Mouse (Mus musculus) lung, postnatal 0 days (tissue): ENCODE results near the gene Zbp1.

Experiments used
- CTCF ChIP-seq: IDR thresholded peaks from 2 replicates; pipeline ENCODE4 v1.5.1; 2016; ENCODE audit warnings: antibody characterized with exemption, mild to moderate bottlenecking
- EP300 ChIP-seq: IDR thresholded peaks from 2 replicates; pipeline ENCODE4 v1.6.1; 2016; ENCODE audit warnings: antibody characterized with exemption, mild to moderate bottlenecking, control low read depth

GRCm38 (mm10) chr2:173246688-173247087 lies 28.0 kb upstream of the Zbp1 start:
- TF ChIP-seq CTCF (peak; percentile 32), EP300 (no peak)
